Mouse (Mus musculus): ENCODE measurements around the gene Sdk2.

DNA sequence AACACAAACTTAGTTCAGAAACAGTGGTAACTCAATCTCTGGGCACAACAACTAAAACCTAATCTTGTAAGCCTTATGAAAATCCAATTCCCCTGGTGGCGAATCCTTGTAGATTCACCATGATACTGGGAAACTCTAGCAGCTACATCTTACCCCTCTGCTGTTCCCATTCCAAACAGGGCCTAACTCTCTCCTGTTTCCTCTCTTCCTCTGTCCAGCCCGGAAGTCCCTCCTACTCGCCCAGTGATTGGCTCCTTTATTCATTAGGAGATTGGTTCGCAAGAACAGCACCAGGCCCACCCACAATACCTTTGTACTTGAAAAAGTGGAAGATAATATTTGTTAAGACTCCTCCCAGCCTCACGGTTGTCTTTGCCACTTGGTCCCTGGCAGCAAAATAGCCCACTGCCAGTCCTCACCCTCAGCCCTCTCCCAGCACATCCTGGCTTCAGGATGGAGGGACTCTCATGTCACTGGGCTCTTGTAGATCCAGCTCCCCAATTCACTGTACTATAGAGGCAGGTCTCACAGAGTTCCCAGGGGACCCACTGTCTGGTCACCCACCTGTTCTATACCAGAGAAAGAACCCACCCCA, 178.6 kb downstream of the Sdk2 start:
- no peak for TF ChIP-seq CTCF (IDR thresholded peaks at IDR 0.05; ENCODE audit: insufficient read depth, low read length)
- no peak for TF ChIP-seq POLR2A (IDR thresholded peaks at IDR 0.05; ENCODE audit: borderline replicate concordance, extremely low read depth, low read depth, low read length)

Data from lung, adult 2 months (tissue).